Mouse (Mus musculus): ENCODE data around the gene Lrmda.
A peak's percentile ranks its signal among the peaks of the same experiment; 100 is the strongest.

Lrmda gene

GRCm38 (mm10) chr14:22813389-22813788 lies 793.9 kb downstream of the Lrmda start:
- peak; percentile 20 for DNase-seq

GRCm38 (mm10) chr14:22814811-22815345 lies 795.4 kb downstream of the Lrmda start:
- DNase-seq: no peak

DNA sequence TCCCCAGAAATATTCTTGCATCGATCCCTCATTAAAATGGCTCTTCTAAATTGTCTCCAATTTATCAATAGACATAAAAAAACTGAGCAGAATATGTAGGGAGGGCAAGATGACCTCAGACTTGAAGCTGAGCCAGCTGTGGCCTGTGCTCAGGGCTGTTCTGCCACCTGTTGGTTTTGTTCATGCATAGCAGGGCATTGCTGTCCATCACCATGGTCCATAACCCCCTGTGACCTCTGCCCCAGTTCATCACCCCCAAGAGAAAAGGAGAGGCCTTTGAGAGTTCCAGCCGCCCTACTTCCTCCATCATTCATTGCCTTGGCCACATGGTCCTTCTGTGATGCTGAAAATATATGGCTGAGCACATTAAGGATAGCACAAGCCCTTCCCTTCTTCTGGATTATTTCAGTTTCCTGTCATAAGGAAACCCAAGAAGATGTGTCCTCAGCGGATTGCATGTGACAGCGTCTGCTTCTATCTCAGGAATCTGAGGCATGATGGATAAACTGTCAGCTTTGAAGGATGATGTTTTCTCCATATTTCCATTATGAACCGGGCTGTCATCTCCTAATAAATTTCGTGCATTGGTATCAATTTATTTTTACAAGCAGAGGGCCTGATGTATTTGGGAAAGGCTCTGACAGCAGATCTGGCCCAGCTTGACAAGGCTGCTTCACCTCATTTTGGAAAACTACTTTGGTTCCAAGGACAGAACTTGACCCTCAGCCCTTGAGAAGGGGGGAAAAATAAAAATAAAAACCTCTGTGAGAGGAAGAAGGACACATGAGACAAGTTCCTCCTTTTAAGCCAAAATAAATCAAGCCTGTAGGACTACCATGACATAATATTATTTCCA lies 798.1 kb downstream of the Lrmda start:
- DNase-seq: no peak

GRCm38 (mm10) chr14:22818202-22818530 lies 798.7 kb downstream of the Lrmda start:
- DNase-seq: no peak

GRCm38 (mm10) chr14:22822942-22823341 lies 803.4 kb downstream of the Lrmda start:
- DNase-seq: no peak

- DNase-seq: no peak
Observed at GRCm38 (mm10) chr14:22826825-22827224, 807.3 kb downstream of the Lrmda start.

DNA sequence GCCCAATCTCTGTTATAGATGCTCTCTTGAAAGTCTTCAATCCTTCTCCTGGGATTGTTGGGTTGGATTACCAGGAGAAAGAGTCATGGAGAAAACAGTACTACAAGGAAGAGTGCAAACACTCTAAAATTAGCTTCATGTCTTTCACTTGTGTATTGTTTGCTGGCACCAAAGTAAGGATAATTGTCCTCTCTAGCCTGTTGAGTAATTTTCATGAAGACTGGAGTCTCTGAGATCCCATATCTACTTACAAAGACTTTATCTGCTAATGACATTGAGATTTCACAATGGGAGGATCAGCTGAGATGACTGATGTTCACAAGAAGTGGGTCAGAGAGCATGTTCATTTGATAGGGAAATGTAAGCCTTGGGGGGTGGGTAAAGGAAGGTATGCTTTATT lies 817.5 kb downstream of the Lrmda start:
- no peak for DNase-seq

- no peak for DNase-seq
Observed at GRCm38 (mm10) chr14:22841136-22841535, 821.6 kb downstream of the Lrmda start.

DNA sequence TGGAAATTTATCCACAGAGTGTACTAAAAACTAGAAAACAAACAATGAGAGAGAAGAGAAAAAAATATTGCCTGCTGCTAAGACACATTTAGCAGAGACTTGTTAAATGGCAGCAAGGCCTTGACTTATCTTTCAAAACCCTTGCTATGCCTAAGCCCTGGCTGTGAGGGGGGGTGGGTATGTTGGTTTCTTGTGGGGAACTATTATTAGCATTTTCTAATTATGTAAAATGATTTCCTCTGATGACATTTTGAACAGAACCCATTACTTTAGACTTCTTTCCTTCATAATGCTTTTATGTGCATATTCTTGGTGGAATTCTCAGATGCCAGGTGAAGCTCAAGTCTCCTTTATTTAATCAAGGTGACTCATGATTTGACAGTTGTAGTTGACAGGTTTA lies 824.5 kb downstream of the Lrmda start:
- no peak for DNase-seq

GRCm38 (mm10) chr14:22845401-22845800 lies 825.9 kb downstream of the Lrmda start:
- no peak for DNase-seq

GRCm38 (mm10) chr14:22847011-22847786 lies 827.7 kb downstream of the Lrmda start:
- no peak for DNase-seq

- DNase-seq: no peak
Observed at GRCm38 (mm10) chr14:22849108-22849507, 829.6 kb downstream of the Lrmda start.

GRCm38 (mm10) chr14:22860631-22861030 lies 841.1 kb downstream of the Lrmda start:
- no peak for DNase-seq

DNA sequence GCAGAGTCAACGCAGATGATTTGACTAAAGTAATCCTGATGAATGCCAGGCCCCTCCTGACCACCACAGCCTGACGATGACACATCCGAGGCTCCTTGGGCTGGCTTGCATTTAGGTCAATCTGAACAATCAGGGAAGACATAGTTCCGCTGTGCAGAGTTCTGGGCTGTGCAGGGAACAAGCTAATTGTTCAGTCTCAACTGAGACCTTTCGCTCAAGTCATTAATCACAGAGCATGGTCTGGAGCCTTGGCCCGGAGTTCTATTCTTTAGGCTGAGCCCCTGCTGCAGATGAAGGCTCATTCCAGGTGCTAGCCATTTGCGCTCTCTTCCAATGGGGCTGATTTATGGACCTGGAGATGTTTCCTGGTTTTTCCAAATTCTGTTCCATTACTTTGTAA lies 844.6 kb downstream of the Lrmda start:
- no peak for DNase-seq

GRCm38 (mm10) chr14:22874584-22874983 lies 855.1 kb downstream of the Lrmda start:
- no peak for DNase-seq

DNA sequence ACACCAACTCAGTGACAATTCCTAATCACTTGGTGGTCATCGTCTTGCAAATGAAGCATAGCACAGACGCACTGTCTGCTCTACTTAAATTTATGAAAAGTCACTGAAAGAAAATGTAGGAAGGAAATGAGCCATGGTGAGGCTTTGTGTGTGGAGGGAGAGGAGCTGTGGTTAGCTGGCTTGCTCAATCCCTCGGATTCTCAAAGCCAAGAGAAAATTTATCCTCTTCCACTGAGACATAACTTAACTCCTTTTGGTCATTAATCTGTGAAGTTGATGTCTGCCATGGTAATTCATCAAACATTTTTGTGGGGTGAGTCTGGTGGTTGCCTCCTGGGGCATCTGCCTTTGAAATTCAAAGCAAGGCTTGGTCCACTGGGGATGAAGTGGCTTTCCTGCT lies 867.7 kb downstream of the Lrmda start:
- DNase-seq: no peak

DNA sequence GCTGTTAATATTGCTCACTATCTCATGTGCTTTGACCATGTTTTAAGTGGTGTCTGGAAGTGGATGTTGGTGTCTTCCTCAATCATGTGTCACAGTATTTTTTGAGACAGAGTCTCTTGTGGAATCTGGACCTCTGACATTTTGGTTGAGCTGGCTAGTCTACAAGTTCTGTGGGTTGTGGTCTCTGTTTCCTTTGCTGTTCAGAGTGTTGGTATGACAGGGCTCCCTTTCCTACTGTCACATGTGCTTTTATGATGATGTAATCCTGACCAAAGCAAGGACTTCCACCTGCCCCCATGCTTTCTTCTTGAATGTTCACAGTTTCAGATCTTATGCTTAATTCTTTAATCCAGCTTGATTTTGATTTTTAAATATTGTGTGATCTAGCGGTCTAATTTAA lies 879.8 kb downstream of the Lrmda start:
- no peak for DNase-seq

DNA sequence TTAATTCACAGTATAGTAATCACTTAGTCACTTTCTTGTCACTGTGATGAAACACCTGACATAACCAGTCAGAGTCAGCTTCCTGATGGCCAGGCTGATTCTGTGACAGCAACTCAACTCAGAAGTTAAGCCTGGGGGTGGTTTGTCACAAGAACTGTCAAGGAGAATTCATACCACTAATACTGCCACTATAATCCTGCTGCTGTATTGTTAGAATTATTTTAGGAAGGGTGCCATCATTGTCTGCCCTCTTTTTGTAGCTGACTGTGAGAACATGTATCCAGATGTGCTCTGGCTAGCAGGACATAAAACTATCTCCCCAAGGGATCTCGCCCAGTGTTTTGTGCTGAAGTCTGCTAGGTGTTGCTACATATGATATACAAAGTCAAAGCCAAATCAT lies 882.6 kb downstream of the Lrmda start:
- no peak for DNase-seq

GRCm38 (mm10) chr14:22902914-22903313 lies 883.4 kb downstream of the Lrmda start:
- no peak for DNase-seq

DNA sequence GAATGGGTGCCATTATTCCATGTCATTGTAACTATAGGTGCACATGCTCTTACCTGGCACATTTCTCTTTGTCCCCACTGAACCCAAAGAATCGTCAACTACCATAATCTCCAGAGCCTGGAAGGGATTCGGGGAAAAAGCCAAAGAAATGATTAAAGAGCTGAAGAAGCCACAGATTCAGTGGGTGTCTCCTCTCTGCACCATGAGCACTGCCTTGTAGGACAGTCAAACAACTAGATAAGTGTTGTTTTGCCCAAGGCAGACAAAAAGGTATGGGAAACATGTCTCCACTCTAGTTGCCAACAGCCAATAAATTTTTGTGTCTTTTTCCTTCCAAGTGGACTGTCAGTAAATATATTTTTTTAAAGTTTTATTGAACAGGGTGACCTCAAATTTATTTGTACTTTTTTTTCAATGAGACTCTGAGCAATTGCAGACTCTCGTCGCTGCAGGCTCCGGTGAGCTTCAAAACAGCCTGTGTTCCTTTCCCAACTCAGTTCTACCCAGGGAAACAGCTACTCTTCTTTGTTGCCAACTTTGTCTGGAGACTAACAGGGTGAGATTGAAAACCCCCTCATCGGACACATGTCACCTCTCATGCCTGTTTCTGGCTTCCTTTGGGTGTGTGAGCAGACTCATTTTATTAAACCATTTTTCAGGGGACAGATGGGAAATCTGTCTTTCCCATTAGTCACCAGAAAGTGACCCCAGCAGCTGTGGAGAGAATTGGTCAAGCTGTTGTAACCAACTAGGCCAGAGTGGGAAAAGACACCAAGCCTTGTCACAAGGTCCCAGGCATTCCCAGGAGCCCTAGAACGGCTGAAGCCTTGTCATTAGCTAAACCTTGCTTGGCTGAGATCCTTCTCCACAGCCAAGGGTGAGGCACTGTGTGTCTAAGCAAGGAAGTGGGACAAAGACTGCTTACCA lies 886.5 kb downstream of the Lrmda start:
- no peak for DNase-seq

GRCm38 (mm10) chr14:22906716-22907115 lies 887.2 kb downstream of the Lrmda start:
- DNase-seq: no peak

GRCm38 (mm10) chr14:22907221-22907620 lies 887.7 kb downstream of the Lrmda start:
- no peak for DNase-seq

- DNase-seq: no peak
Observed at GRCm38 (mm10) chr14:22908006-22908405, 888.5 kb downstream of the Lrmda start.
